Mouse (Mus musculus) small intestine, adult 2 months (tissue): Measurements from ENCODE around the gene Cdh13.

ENCODE experiments used
- CTCF ChIP-seq: fragments of 200-500 bp; IDR thresholded peaks from 2 replicates; pipeline ENCODE4 v1.5.1; 2012; ENCODE audit warnings: low read depth, mild to moderate bottlenecking, control low read depth, inconsistent platforms, low read length, moderate library complexity, mixed read lengths; ENCODE audit not compliant: insufficient replicate concordance, insufficient read length; ENCODE audit errors: extremely low read depth
- POLR2A ChIP-seq: fragments of 200-500 bp; IDR thresholded peaks from 2 replicates; pipeline ENCODE4 v1.6.1; 2012; ENCODE audit warnings: low read depth, mild to moderate bottlenecking, control low read depth, inconsistent platforms, low read length, moderate library complexity

DNA sequence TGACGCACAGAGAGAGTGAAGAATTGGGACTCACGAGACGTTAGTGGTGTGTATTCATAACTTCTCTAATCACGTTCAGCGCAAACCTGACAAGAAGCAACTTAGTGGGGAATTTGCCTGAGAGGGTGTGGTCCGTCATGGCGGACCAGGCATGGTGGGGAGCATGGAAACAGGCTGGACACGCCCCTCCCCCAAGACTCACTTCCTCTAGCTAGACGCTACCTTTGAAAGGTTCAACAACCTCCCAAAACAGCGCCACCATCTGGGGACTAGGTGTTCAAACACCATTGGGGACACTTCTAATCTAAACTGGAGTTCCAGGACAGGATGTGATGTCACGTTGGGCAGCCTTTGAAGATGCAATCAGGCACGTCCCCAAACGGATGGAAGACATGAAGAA lies 1011.9 kb downstream of the Cdh13 start:
- TF ChIP-seq POLR2A (no peak), CTCF (no peak)
